Mouse (Mus musculus) adrenal gland, adult 2 months (tissue): ENCODE results near the gene Zfp383. TPM values are rescaled to one million over a fixed set of nuclear protein-coding genes. Genes with fewer than 3 reads are reported as not detected.
"Not testable (repeated sequence)": the region's sequence is repeated elsewhere in the genome, so short reads cannot be mapped to it uniquely, and the experiment has no call there.

Source experiments
- DNase-seq: peaks from one replicate; pipeline ENCODE4 v3.0.0; 2021
- microRNA-seq, 2 experiments: library from miRNA; unstranded; fragments of <30 nt; microRNA quantifications; one replicate each; pipeline ENCODE4 v1.2.0; 2021
- polyA plus RNA-seq: library from polyadenylated mRNA; depleted of rRNA; stranded (reverse); fragments of >200 nt; gene quantifications from 2 replicates; pipeline ENCODE4 v1.2.3, GENCODE M21; 2012; rRNA removed
- total RNA-seq, 2 experiments: library from RNA; stranded (reverse); gene quantifications; 2 replicates each; pipeline ENCODE4 v1.2.3; 2021

Gene Zfp383
- total and polyA plus RNA-seq, 3 experiments, result 0.39 to 7.8 (median 4.0) TPM

DNA sequence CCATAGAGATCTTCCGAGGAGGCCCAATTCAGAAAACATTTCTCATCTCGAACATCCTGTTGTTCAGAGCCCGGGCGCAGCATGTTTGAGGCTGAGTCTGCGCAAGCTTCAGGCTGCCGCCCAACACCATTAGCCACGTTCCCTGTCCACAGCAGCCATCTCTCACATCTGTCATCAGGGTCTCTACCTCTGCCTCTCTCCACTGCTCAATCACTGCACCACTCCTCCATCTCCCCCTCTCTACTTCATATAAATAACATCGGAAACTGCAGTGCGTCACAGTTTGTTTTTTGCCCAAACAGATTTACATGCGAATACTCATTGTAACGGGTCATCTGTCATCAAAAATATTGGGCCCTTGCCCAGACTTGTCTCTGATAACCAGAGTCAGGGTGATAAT lies 33.0 kb downstream of the Zfp383 start:
- no peak for DNase-seq

DNA sequence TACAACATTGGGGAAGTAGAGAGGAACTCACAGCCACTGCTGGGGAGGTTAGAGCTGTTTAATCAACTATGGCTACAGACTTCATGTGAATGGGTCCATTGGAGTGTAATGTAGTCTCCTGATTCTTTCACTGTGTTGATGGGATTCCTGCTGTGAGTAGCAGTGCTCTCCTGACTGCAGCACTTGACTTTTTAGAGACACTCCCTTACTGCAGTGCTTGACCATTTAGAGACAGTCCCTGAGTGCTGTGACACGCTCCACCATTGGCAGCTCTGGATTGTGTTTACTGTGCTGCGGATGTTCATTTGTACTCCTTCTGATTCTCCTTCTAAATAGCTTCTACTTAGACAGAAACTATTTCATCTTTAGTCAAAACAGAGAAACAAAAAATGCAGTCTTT lies 34.7 kb downstream of the Zfp383 start:
- no peak for DNase-seq

DNA sequence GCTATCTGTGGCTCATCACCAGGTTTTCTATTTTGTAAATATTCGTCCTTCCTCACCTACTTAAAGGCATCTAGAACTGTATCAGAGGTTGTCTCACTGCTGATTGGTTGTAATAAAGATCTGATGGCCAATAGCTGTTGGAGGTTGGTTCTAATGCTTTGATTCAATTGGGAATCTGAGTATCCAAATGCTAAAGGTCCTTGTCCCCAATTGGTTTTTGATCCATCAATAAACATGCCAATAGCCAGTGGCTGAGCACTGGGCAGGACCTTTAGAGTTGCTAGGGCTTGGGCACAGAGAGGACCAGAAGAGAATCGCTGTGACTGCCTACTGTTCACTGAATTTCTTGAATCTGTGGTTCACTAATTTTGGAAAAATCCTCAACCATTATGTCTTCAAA lies 35.7 kb downstream of the Zfp383 start:
- DNase-seq, result no peak

DNA sequence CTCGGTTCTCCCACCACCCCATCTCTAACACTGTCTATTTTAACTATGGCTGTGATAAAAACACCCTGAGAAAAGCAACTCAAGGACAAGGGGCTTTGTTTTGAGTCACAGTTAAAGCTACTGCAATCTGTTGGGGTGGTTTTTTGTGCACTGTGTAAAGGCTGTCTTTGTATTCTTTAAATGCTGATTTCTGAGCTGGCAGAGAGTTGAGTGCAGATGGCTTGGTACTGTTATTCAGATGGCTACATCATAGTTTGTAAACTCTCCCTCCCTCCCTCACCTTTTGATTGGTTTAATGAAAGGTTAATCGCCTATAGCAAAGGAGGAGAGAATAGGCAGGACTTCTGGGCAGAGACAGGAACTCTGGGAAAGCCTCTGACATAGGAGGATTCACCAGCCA lies 36.2 kb downstream of the Zfp383 start:
- DNase-seq, result no peak

DNA sequence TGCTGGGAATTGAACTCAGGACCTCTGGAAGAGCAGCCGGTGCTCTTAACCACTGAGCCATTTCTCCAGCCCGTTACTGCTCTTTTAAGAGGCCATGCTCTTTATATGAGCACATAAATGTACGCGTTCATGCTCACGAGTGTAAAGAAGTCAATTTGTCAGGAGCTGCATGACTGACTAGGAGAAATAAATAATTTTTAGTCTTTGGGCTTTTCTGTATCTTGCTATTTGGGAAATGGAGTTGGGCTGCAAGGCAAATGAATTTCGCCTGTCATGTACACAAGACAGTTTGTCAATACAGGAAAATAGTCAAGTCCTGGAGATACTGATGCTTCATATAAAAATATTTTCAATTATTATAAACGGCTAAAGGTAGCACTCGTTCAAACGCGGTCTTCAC lies 45.1 kb downstream of the Zfp383 start:
- DNase-seq, result no peak

DNA sequence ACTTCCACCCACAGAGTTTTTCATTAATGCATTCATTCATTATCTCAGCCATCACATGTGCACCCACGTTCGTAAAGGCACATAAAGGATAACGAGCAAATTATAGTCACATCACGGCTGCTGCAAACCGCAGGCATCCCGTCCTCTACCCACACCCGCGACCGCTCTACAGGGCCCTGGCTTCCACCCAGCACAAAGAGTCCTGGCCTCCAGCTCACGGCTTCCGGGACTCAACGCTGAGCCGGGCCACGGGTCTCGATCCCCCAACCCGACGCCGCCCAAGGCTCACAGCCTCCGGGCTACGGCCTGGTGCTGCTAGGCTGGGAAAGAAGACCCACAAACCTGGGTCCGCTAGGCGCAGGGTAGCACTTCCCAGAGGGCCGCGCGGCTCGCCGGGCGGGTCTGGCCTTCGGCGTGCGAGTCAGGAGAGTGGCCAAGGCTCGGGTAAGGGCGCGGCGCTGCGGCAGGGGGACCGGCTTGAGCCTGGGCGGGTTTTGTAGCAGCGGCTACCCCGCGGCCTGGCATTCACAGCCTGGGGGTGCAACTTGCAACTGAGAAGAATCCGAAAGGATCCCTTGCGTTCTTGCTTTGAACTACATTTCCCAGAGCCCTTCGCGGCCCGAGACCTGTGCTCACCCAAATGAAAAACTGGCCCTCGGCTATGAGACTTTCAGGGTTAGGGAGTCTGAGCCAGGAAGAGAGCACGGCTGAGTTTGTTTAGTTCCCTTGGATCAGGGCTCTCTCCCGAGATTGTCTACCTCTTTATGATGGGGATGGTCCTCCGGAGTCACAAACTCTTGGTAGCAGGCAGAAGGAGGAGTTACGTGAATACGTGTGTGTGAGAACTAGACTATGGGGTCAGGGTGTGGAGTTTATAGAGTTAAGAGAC lies 45.7 kb downstream of the Zfp383 start, which contains the start of gene Zfp74:
Gene Zfp74, minus strand, starts transcription at position 577 of the 889 bp plus-strand sequence.
- peak; percentile 90 for DNase-seq

DNA sequence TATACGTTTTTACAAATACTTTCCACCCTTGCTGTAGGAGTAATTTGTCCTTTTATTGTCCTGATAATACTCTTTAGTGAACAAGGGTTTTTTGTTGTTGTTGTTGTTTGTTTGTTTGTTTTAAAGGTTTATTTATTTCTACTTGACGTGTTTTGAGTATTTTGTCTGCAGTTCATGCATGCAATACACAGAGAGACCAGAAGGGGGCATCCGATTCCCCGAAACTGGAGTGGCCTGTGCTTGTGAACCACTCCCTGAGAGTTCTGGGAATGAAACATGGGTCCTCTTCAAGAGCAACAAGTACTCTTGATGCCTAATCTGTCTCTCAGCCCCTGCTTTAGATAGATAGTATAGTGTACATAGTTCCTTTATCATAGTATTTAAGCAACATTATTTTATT lies 46.7 kb downstream of the Zfp383 start:
- DNase-seq, result peak; percentile 43

DNA sequence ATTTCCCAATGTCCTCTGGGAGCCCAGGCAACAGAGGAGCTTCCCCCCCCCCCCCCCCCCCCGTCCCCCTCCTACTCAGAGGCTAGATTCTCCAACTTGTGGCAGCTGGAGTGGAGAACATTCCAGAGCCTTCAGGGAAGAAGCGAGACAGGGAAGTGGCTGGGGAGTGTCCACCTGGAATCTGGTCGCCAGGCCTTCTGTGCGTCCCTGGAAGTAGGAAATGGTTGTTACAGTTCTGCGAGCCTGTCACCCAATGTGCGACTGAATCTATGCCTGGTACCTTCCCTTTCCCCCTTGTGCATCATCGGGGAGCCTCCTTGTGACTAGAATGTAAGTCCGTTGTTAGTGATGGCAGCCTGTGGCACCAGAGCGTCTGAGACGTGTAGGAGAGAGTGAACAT lies 48.2 kb downstream of the Zfp383 start:
- no peak for DNase-seq

DNA sequence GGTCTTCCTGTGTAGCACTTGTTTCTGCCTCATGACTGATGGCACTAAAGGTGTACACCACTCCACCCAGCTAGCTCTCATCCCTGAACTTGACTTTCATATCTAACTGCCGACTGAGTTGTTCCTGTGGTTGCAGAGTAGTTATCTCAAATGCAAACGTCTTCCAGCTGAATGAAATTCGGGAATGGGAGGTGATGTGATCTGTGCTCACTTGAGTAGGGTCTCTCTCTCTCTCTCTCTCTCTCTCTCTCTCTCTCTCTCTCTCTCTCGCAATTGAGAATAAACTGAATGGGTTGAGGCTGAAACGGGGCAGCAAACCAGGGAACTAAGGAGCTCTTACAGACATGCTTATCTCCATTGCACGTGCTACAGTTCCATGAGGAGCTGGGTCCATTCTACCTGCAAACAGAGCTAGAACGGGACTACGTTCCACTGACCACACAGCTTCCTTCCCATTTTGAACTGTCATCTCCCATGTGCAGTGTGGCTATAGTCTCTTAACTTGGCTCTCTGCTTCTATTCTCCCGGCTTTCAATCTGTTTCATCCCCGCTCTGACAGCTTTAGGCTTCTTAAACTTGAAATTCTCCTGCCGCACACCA lies 50.2 kb downstream of the Zfp383 start:
- no peak for DNase-seq

DNA sequence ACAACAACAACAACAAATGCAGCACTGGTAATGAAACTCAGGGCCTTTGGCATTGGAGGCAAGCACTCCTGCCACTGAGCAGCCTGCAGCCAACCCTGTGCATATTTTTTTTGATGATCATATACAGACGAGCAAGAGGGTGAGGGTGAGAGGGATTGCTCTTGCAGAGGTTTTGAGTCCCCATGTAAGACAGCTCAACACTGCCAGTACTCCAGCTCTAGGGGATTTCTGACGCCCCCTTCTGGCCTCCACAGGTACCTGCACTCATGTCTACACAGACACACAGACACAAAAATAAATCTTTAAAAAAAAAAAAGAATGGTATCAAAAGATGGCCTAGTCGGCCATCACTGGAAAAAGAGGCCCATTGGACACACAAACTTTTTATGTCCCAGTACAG lies 51.0 kb downstream of the Zfp383 start:
- no peak for DNase-seq

DNA sequence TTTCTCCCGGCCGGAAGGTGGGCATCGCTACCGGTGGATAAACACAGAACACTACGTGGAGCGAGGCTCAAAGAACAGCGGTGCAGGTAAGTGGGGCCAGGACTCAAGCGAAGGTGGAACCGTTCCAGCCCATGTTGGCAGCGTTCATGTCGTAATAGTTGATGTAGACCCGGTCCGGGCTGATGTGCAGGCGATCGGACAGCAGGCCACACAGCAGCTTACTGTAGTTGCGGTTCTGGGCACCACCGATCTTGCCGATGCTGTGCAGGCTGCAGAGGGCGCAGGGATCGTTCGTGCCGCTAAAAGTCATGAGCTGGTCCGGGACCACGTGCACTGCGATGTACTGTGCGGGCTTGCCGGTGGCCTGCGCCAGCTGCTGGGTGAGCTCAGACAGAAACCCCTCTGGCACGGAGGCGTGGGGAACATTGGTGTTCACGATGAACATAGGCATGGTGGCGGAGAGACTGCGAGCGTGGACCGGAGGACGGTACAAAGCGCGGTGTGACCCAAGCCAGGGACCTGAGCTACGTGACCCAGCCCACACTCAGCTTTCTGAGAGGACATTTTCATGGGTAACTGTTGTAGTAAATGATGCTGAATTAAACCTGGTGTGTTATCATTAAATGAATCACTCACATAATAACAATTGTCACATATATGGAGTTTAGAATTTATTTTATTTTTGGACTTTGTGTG lies 57.2 kb downstream of the Zfp383 start:
- DNase-seq, result not testable (repeated sequence)

Small RNAs within 50 kb of the gene (microRNA-seq; reads per million reads assigned to microRNA genes)
- gene Mir7668, result 0.66 to 1.2 reads per million in 2 experiments

Other genes with a start within 250 kb of the Zfp383 start
- gene Catsperg2, start 181.2 kb upstream of the Zfp383 start, total RNA-seq, result not detected
- 0.07 TPM in 1 of 2 replicates, not detected in the other for gene Catsperg2, start 181.2 kb upstream of the Zfp383 start, polyA plus RNA-seq
- 10 to 100 TPM; 13.3 to 15.0 TPM for gene Zfp84, start 139.7 kb upstream of the Zfp383 start, total RNA-seq
- 0.87 and 1.4 TPM in 2 replicates for gene Zfp84, start 139.7 kb upstream of the Zfp383 start, polyA plus RNA-seq
- 1 to 10 TPM; 2.1 to 3.9 TPM for gene Zfp30, start 124.2 kb upstream of the Zfp383 start, total RNA-seq
- 2.4 and 2.5 TPM in 2 replicates for gene Zfp30, start 124.2 kb upstream of the Zfp383 start, polyA plus RNA-seq
- gene Zfp790, start 92.1 kb upstream of the Zfp383 start, total RNA-seq, result 10 to 100 TPM; 14.4 to 15.8 TPM
- gene Zfp790, start 92.1 kb upstream of the Zfp383 start, polyA plus RNA-seq, result 0.58 and 0.71 TPM in 2 replicates
- gene Zfp940, start 54.6 kb upstream of the Zfp383 start, total RNA-seq, result 1 to 10 TPM in 1 of 2 experiments, under 1 TPM in 1; 0.61 to 1.0 TPM
- gene Zfp940, start 54.6 kb upstream of the Zfp383 start, polyA plus RNA-seq, result 0.03 and 0.15 TPM in 2 replicates
- gene Zfp420, start 48.2 kb upstream of the Zfp383 start, total RNA-seq, result 1 to 10 TPM; 5.2 to 5.8 TPM
- 0.29 and 0.57 TPM in 2 replicates for gene Zfp420, start 48.2 kb upstream of the Zfp383 start, polyA plus RNA-seq
- gene Zfp27, start 1.7 kb upstream of the Zfp383 start, total RNA-seq, result 10 to 100 TPM in 1 of 2 experiments, 1 to 10 TPM in 1; 9.7 to 11.1 TPM
- 0.90 and 0.91 TPM in 2 replicates for gene Zfp27, start 1.7 kb upstream of the Zfp383 start, polyA plus RNA-seq
- gene Zfp74, start 45.9 kb downstream of the Zfp383 start, total RNA-seq, result 10 to 100 TPM in 1 of 2 experiments, 1 to 10 TPM in 1; 9.6 to 10.3 TPM
- 21.1 and 24.4 TPM in 2 replicates for gene Zfp74, start 45.9 kb downstream of the Zfp383 start, polyA plus RNA-seq
- gene Zfp568, start 75.7 kb downstream of the Zfp383 start, total RNA-seq, result 1 to 10 TPM; 5.2 to 7.1 TPM
- gene Zfp568, start 75.7 kb downstream of the Zfp383 start, polyA plus RNA-seq, result 1.1 and 1.6 TPM in 2 replicates
- gene Zfp14, start 143.2 kb downstream of the Zfp383 start, total RNA-seq, result 1 to 10 TPM; 2.1 to 2.8 TPM
- gene Zfp14, start 143.2 kb downstream of the Zfp383 start, polyA plus RNA-seq, result 0.81 and 1.7 TPM in 2 replicates
- 1 to 10 TPM; 1.6 to 2.5 TPM for gene Zfp82, start 164.7 kb downstream of the Zfp383 start, total RNA-seq
- 0.06 and 0.11 TPM in 2 replicates for gene Zfp82, start 164.7 kb downstream of the Zfp383 start, polyA plus RNA-seq
- gene Gm26920, start 182.2 kb downstream of the Zfp383 start, total RNA-seq, result under 1 TPM in 1 of 2 experiments, not detected in 1; 0.73 TPM
- not detected in 2 replicates for gene Gm26920, start 182.2 kb downstream of the Zfp383 start, polyA plus RNA-seq
- gene Zfp566, start 182.3 kb downstream of the Zfp383 start, total RNA-seq, result 1 to 10 TPM; 2.2 to 2.6 TPM
- gene Zfp566, start 182.3 kb downstream of the Zfp383 start, polyA plus RNA-seq, result 1.5 and 1.6 TPM in 2 replicates
- 10 to 100 TPM; 35.4 to 39.5 TPM for gene Zfp260, start 186.6 kb downstream of the Zfp383 start, total RNA-seq
- gene Zfp260, start 186.6 kb downstream of the Zfp383 start, polyA plus RNA-seq, result 6.2 and 9.7 TPM in 2 replicates
- 1 to 10 TPM; 2.5 to 4.2 TPM for gene Zfp382, start 213.7 kb downstream of the Zfp383 start, total RNA-seq
- 0.07 and 0.44 TPM in 2 replicates for gene Zfp382, start 213.7 kb downstream of the Zfp383 start, polyA plus RNA-seq